Mouse (Mus musculus) mouse trophoblast stem cell (cell line): ENCODE measurements around the gene Dpp8.

Experiments used
- in situ Hi-C, 2 experiments: fragments of 300-500 bp; cut with MseI, MboI; formaldehyde crosslinking; loops; 2 replicates in 1 of 2; 3 replicates in 1 of 2; pipeline ENCODE4 v1.15.1; 2025

Dpp8 gene

GRCm38 (mm10) chr9:65085270-65085669 is 53.1 kb downstream of the Dpp8 start:
- in situ Hi-C loops: no loop called here

DNA sequence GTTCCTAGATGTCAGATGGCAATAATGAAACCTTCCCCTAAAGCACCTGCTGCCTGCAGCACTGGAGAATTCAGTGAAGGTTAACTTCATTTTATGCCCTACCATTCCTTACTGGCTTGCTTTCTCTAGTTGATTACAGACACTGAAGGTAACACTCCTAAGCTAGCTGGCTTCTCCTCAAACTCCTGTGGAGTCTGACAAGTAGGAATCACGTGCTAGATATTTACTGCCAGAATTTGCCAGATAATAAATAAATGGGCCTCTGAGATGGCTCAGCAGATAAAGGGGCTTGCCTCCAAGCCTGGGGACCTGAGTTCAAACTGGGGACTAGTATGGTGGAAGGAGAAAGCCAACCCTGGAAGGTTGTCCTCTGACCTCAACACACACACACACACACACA is 54.6 kb downstream of the Dpp8 start:
- in situ Hi-C loops: no loop called here

- in situ Hi-C loops: no loop called here
Observed at GRCm38 (mm10) chr9:65087490-65087889, 55.3 kb downstream of the Dpp8 start.

DNA sequence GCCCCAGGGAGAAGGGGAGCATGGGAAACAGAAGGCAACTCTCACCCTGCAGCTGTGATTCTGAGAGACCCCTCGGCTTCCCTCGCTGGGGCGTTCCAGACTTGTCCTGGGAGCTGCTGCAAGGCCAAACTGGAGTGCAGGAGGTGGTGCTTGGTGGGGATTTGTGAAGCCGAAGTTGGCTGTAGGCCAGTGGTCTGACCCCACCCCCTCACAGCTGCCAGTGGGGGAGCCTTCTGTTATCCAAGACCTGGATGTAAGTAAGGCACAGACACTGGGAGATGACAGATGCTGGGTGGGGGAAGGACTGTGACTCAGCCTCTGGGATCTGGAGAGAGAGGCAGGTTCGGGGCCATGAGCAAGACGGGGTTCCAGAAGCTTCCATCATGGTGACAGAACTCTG is 62.0 kb downstream of the Dpp8 start:
- in situ Hi-C loops: no loop called here

- in situ Hi-C loops: no loop called here
Observed at GRCm38 (mm10) chr9:65100991-65101685, 68.9 kb downstream of the Dpp8 start, which contains the start of gene Igdcc4. Gene Igdcc4, plus strand, starts transcription at chr9:65101486.

GRCm38 (mm10) chr9:65101686-65102376 is 69.6 kb downstream of the Dpp8 start:
- in situ Hi-C loops: no loop called here

- in situ Hi-C loops: no loop called here
Observed at GRCm38 (mm10) chr9:65102377-65103172, 70.4 kb downstream of the Dpp8 start.

GRCm38 (mm10) chr9:65103173-65103752 is 71.0 kb downstream of the Dpp8 start:
- in situ Hi-C loops: no loop called here

DNA sequence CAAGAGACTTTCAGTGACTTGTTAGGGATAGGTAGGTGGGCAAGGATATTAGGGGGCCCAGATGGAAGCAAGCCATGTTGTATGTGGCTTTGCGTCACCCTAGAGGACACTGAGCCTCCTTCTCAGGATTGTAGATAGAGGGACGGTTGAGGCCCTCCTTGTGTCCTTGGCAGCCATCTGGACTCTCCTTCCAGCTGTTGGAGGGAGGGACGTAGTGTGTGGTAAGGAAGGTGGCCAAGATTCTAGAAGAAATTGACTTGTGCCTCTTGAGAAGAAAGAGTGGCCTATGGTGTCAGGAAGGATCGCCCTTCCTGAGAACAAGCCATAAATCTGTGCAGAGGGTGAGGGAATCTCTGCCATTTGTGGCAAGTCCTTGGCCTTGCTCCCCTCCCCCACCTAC is 74.6 kb downstream of the Dpp8 start:
- in situ Hi-C loops: no loop called here

DNA sequence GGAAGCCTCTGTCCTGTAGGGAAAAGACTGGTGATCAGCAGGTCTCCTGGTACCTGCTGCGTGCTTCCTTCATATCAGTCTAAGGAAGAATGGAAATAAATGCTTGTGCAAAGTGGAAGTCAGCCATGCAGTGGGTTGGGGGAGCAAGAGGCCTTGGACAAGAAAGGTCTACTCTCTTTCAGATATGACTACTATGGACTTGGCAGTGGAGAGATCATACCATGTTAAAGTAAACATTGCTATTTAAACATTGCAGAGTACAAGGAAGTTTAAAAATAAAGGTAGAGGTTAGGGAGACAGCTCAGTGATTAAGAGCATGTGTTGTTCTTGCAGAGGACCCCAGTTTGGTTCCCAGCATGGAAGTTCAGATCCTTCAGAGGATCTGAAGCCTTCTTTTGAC is 75.7 kb downstream of the Dpp8 start:
- in situ Hi-C loops: no loop called here

GRCm38 (mm10) chr9:65109132-65110072 is 77.2 kb downstream of the Dpp8 start:
- in situ Hi-C loops: no loop called here

- in situ Hi-C loops: no loop called here
Observed at GRCm38 (mm10) chr9:65111698-65112097, 79.5 kb downstream of the Dpp8 start.

- in situ Hi-C loops: no loop called here
Observed at GRCm38 (mm10) chr9:65113694-65114093, 81.5 kb downstream of the Dpp8 start.

DNA sequence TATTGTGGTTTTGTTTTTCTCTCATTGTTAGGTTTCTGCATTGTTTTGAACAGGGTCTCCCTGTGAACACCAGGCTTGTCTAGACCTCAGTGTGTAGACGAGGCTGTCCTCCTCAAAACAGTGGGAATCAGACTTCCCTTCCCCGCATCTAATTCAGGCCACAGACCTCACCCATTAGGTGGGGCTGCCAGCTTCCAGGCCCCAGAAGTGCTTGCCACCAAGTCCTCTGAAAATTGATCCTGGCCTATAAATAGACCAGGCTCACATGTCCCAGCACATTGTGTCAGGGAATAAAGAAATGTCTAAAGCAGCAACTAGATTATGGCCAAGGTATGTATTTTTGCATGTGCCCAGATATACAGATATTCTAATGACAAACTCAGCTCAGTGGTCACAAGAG is 83.7 kb downstream of the Dpp8 start:
- in situ Hi-C loops: no loop called here

DNA sequence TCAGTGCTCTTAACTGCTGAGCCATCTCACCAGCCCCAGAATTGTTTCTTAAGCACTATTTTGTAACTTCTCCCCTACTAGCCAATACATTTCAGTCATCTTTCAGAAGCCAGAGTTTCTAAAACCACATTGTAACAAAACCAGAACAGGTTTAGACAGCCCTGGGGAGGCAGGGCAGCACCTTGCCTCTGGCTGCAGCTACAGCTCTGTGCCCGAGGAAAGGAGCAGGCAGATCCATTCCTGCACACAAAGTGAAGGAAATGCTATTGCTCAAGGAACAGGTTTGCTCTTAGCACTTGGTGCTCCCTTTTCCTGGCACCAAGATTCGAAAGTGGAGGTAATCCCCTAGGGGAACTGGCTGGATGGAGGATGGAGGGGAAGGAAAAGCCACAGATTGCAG is 85.3 kb downstream of the Dpp8 start:
- in situ Hi-C loops: no loop called here

- in situ Hi-C loops: no loop called here
Observed at GRCm38 (mm10) chr9:65120935-65121334, 88.7 kb downstream of the Dpp8 start.

DNA sequence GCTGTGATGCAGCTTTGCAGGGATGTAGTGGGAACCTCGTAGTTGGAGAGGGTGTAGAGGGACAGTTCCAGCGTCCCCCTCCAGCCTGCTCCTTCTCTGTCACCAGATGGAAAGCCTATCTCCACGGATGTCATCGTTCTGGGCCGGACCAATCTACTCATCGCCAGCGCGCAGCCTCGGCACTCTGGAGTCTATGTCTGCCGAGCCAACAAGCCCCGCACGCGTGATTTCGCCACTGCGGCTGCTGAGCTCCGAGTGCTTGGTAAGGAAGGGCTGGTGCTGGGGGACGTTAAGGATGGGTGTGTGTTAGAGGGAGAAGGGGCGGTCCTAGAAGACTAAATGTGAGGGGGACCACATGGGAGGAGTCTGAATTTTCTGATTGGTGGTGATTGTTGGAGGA is 90.3 kb downstream of the Dpp8 start:
- in situ Hi-C loops: no loop called here

- in situ Hi-C loops: no loop called here
Observed at GRCm38 (mm10) chr9:65123552-65124168, 91.4 kb downstream of the Dpp8 start.

GRCm38 (mm10) chr9:65128123-65128815 is 96.1 kb downstream of the Dpp8 start:
- in situ Hi-C loops: no loop called here

DNA sequence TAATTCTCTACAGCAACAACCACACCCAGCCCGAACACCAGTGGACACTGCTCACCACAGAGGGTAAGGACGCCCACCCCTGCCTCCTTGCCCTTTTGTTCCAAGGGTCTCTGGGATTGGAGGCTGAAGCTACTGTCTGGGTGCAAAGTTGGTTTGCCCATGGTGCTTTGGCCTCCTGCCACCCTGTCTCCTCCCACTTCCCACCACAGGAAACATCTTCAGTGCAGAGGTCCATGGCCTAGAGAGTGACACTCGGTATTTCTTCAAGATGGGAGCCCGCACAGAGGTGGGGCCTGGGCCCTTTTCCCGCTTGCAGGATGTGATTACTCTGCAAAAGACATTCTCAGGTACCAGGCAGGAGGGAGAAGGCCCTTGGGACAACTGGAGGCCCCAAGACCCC is 99.5 kb downstream of the Dpp8 start:
- in situ Hi-C loops: loop anchor here in 1 of 2 experiments (10.0 kb wide), 1 partner anchor 53 kb away; no protein-coding TSS in a partner anchor
